Mouse (Mus musculus) fibroblast of lung, adult 2 months (primary cell): Measurements from ENCODE around the gene Rhbdd2.

Source experiments
- DNase-seq: peaks from one replicate; pipeline ENCODE4 v3.0.0-alpha.2; 2011; ENCODE audit warnings: low read depth

Gene Rhbdd2

DNA sequence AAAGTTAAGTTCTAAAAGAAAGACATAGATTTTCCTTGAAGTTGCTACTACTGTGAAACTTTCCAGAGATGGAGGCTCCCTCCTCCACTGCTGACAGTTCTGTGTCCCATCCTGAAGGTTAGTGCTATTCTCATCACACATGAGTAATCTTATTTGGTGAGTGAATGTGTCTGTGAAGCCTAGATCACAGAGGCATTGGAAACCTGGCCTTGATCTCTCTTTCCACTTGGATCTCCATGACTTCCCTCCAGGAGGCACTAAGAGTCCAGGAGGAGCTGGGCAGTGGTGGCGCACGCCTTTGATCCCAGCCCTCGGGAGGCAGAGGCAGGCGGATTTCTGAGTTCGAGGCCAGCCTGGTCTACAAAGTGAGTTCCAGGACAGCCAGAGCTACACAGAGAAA, 49.6 kb downstream of the Rhbdd2 start:
- no peak for DNase-seq

DNA sequence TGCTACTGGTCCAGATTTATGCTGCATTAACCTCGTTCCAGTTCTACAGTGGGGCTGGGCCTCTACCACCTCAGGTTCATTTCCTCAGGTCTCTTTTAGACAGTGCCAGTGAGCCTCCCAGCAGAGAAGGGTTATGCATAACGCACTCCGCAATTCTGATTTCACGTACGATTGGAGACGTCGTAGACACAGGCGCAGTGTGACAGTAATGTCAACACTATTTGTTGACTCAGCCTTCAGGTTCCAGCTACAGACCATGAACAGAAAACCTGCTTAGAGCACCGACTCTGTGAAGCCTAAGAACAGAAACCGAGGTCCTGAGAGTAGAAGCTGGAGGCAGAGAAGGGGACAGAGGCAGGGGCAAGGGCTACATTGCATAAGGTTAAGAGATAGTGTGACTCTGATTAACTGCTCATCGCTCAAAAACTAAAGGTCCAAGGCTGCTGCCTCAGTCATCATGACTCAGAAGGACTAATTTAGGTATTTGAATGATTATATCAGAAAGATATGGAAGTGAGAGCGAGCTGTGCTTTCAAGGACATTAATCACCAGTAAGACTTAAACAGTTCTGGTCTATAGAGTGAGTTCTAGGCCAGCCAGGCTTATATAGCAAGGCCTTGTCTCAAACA, 50.6 kb downstream of the Rhbdd2 start:
- no peak for DNase-seq

GRCm38 (mm10) chr5:135690401-135690800, 58.0 kb downstream of the Rhbdd2 start:
- no peak for DNase-seq

DNA sequence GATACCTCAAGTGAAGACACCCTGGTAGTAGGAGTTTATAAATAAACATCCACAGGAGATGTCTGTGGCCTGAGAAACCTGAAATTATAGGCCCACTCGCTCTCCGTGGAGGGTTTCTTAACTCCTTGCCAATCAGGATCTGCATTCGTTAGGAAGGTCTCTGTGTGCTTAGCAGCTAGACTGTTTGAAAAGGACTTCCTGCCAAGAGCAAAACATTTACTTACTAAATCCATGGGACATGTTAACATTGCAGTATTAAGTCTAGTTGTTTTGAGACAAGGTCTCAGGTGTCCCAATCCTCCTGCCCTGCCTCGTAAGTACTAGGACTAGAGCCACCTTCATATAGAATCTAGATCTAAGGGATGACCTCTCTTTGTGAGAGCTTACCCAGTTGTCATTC, 58.8 kb downstream of the Rhbdd2 start:
- DNase-seq, result no peak

DNA sequence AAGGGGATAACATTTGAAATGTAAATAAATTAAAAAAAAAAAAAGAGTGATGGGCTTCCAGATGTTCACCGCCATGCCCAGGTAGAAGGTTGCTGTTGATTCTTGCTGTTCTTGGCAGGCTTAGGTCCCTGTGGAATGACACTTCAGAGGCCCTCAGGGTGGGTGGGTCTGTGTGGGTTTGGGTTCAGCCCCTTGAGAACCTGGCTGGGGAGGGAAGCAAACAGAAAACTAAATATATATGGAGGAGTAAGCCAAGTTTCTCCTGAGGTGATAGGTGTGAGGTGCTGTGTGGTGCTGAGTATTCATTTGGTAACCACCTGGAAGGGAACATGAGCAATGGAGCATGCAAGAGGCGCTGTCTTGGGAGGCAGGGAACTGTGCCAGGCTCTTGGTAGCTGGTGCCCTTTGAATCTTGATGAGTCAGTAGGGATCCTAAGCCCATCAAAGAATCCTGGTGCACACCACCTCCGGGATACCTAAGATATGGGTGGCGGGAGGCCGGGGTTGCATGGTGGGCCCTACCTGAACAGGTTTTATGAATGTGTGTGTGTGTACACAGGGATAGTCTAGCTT, 60.9 kb downstream of the Rhbdd2 start:
- no peak for DNase-seq

DNA sequence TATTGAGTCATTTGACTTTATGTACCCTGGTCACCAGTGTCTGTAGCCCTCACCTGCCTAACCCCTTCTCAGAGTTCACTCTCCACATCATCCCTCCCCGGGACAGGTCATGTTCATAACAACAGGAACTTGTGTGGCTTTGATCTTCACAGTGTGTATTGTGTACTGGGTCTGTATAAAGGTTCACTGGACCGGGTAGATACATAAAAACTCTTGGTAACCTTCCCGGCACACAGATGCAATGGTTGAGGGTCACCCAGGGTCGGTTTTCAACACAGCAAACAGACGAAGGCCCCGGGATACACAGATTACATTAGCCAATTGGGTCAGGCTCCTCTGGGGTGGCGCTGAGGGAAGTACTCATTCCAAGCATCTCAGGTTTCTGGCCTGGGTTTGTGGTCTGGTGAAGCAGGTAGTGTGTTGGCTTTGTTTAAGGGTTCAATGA, 62.9 kb downstream of the Rhbdd2 start:
- no peak for DNase-seq
